Mouse (Mus musculus) adrenal gland (tissue): Measurements from ENCODE around the gene Pfdn2.

Experiments
- intact Hi-C: fragments of 180-260 bp; cut with DNase I; formaldehyde crosslinking; loops from one replicate; pipeline ENCODE4 v1.15.1; 2025

Pfdn2 gene

DNA sequence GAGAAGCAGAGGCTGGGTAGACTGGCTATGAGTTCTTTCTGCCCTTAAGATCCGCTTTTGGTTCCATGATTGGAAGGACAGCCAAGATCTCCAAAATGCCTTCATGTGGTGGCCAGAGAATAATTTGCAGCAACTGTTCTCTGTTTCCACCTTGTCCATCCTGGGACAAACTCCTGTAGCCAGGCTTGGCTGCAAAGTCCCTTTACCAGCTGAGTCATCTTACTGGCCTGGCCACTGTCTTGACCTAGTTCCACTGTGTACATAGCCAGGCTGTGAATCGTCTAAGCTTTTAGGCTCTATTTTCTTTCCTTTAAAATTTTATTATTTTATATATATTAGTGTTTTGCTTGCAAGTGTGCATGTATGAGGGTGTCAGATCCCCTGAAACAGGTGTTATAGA lies 3.7 kb downstream of the Pfdn2 start:
- intact Hi-C loops: no loop called here

- intact Hi-C loops: loop anchor here (2.0 kb wide), 1 partner anchor 35 kb away; no protein-coding TSS in a partner anchor
Observed at GRCm38 (mm10) chr1:171355812-171356340, 10.4 kb downstream of the Pfdn2 start.

DNA sequence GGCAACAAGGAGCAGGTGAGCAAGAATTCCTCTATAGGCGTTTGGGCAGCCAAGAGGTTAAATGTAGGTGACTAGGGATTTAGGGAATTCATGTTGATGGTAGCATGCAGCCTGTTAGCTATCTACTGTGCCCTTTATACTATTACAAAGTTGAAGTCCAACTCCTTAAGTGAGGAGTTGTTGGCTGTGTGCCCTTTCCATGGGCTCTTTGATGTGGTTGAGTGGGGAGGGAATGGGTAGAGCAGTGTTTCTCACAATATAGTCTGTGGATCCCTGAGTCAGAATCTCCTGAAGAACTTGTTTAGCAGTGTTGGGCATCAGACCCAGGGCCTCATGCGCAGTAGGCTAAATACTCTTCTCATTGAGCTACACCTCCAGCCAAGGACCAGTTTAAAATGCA lies 11.3 kb downstream of the Pfdn2 start:
- intact Hi-C loops: no loop called here

DNA sequence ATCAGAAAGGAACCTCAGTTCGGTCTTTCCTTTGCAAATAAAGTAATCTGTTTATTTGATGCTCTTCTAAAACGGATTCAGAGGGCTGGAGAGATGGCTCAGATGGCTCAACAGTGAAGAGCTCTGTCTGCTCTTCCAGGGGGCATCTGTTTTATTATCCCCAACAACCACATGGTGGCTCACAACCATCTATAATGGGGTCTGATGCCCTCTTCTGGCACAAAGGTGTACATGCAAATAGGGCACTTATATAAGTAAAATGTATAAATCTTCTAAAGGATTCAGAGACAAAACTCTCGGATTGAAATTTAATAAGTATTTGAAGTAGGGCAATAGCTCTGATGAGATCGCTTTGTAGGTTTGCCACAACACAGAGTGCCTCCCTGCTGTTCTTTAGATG lies 13.0 kb downstream of the Pfdn2 start:
- intact Hi-C loops: no loop called here

DNA sequence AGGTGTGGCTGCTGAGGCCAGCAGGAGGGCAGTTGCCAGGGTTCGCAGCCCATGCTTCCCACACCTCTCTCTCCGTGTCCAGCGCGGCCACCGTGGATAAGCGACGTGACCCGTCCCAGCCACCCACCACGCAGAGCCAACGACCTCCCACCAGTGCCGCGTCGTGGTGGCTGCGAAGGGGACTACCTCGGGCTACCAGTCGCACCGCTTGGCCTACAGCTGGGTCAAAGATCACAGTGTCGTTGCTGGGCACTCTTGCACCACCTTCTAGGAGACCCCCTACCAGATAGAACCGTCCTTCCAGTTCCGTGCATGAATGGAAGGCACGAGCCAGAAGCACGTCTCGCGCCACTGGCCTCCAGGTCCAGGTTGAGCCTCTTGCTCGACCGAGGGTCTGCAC lies 14.8 kb downstream of the Pfdn2 start:
- intact Hi-C loops: loop anchor here (2.0 to 5.0 kb wide), 2 partner anchors 119 to 207 kb away; no protein-coding TSS in a partner anchor

- intact Hi-C loops: loop anchor here (2.0 to 5.0 kb wide), 2 partner anchors 118 to 207 kb away; no protein-coding TSS in a partner anchor
Observed at GRCm38 (mm10) chr1:171360656-171361055, 15.2 kb downstream of the Pfdn2 start, which contains the start of gene Klhdc9. Klhdc9 (minus strand) TSS chr1:171360798.

DNA sequence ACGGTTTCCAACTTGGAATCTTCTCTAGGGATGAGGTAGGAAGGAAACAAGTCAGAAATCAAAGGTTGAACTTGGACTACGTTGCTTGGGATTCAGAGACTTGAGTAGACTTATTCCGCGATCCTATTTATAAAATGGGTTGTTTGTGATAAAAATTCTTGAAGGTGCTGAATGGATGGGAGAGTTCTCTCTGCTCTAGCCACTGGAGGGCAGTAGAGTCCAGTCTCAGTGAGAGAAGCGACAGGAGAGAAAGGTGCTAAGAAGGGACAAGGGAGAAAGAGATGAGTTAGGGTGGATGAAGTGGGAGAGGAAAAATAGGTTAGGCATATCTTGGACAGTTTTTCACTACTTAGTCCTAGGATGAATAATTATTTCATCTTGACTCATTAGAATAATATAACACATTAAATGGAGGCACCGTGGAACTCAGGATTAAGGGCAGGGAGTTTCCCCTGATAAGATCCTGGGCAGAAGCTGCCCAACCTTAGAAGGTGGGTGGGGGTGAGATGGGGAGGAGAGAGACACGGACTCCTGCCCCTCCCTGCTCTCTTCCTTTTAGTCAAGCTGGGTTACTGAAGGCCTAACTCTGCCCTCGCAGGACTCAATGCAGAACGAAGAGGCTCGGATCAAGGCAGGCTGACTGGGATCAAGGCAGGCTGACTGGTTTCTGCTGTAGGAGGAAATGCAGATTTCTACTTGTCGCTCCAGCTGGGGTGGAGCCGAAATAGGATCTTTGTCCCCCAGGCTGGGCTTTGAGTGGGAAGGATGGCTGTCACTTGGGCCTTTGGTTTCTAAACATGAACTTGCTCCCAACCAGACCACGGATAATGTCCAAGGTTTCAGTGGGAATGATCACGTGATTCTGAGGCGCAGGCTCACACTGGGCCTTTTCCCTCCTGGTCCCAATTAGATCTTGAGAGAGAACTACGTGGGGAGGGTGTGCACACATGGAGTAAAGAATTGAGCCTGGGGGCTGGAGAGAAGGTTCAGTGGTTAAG lies 15.9 kb downstream of the Pfdn2 start:
- intact Hi-C loops: loop anchor here (2.0 to 5.0 kb wide), 2 partner anchors 117 to 206 kb away; no protein-coding TSS in a partner anchor

DNA sequence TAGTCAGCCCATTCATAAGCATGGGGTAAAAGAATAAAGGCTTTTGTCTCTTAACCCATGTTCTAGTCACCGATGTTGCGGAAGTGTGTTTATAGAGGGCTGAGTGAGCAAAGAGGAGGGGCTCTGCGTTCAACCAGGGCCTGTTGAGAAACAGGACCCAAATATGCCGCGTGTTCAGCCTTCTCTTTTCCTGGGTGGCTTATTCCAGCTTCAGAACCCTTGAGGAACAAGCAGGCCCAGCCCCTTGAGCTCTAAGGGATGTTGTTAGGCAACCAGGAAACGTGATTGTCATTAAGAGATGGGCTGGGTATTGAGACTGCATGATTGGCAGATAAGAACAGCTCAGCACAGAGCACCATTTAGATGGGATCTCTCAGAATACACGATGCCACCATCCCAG lies 20.5 kb downstream of the Pfdn2 start:
- intact Hi-C loops: no loop called here

DNA sequence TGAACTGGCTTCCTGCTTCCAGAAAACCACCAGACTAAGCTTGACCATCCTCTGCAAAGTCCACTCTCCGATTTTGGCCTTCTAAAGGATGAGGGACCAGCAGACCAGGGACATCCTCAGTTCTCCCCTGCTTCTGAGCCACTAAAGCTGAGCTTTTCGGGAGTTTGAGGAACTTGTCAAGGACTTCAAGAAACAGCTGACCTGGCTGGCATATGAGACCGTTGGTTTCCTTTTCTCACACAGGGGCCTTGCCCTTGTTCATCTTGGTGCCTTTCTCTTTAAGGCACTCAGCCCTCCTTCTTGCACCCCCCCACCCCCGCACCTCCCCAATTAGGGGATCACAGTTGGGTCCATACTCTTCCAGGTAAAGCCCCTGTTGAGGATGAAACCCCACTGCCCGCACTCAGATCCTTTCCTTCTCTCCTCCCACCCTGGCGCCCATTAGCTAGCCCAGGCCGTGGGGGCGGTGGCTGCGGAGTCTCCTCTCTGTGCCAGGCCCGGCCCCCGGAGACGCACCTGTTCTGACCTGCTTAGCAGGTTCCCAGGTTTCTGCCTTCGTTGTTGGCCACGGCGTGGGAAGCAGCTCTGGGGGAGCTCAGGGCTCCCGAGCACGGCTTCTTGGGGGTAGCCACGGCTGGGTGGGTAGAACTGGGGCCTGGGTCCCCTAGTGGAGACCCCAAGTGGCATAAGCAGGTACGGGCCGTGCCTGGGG lies 24.5 kb downstream of the Pfdn2 start, which contains the start of gene Nectin4:
Gene Nectin4, plus strand, starts transcription at position 255 of the 712 bp plus-strand sequence.
- intact Hi-C loops: loop anchor here (5.0 kb wide), 1 partner anchor 37 kb away; no protein-coding TSS in a partner anchor

DNA sequence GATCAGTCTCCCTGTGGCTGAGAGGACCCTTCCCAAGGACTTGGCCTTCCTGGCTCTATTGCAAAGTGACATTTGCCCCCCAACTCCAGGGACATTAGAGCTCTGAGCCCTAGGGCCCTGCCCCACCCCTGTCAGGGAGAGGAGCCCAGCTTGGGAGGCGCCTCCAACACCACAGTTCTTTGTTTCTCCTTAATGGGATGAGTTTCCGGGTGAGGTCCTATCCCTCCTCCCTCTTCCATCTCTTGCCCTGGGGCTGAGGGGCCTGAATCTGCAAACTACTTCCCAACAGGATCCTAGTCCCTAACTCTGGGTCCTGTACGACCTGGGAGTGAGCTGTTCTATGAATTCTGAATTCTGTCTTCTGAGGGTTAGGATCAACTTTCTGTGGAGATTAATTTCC lies 27.4 kb downstream of the Pfdn2 start:
- intact Hi-C loops: loop anchor here (5.0 kb wide), 1 partner anchor 34 kb away; no protein-coding TSS in a partner anchor

- intact Hi-C loops: loop anchor here (5.0 kb wide), 1 partner anchor 33 kb away; no protein-coding TSS in a partner anchor
Observed at GRCm38 (mm10) chr1:171373946-171374345, 28.5 kb downstream of the Pfdn2 start.

- intact Hi-C loops: no loop called here
Observed at GRCm38 (mm10) chr1:171375646-171376097, 30.2 kb downstream of the Pfdn2 start.

DNA sequence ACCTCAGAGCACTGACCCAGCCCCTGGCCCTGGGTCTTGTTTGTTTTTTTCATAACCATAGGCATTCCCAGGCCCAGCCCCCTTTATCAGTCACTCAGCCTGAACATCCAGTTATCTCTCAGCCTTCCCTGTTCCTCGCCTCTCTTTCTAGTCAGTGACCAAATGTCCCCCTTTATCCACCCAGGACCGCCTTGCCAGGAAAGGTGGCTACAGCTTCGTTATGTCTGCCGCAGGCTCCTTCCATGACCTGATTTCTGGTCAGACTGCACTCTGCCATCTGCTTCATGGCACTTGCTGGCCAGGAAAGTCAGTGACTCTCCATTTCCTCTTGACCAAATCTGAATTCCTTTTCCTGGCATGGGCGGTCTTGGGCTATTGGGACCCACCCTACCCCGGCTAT lies 32.8 kb downstream of the Pfdn2 start:
- intact Hi-C loops: no loop called here

- intact Hi-C loops: no loop called here
Observed at GRCm38 (mm10) chr1:171379935-171380599, 34.6 kb downstream of the Pfdn2 start.

DNA sequence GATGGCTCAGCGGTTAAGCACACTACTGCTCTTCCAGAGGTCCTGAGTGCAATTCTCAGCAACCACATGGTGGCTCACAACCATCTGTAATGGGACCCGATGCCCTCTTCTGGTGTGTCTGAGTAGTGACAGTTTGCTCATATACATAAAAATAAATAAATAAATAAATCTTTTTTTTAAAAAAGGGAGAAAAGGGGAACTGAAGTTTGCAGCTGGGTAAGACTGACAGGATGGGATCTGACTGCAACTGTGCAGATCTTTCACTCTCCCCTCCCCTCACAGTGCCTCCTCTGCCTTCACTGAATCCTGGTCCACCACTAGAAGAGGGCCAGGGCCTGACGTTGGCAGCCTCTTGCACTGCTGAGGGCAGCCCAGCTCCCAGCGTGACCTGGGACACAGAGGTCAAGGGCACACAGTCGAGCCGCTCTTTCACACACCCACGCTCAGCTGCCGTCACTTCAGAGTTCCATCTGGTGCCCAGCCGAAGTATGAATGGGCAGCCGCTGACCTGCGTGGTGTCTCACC lies 36.7 kb downstream of the Pfdn2 start:
- intact Hi-C loops: no loop called here

DNA sequence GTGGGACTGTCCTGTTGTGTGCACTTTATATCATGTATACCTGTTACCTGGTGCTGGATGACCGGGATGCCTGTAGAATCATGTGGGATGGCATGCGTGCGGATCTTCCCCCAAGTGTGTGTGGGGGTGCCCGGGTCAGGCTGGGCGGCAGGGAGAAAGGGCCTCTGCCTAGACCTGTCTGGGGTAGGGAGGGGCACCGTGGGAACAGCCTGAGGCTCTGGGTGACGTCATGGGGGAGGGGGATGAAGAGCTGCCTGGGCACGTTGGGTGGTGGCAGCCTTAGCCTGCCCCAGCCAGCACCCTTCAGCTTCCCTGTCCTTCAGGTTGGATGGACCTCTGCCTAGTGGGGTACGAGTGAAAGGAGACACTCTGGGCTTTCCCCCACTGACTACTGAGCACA lies 38.9 kb downstream of the Pfdn2 start:
- intact Hi-C loops: no loop called here

- intact Hi-C loops: no loop called here
Observed at GRCm38 (mm10) chr1:171385171-171385570, 39.7 kb downstream of the Pfdn2 start.

GRCm38 (mm10) chr1:171387099-171387498 lies 41.6 kb downstream of the Pfdn2 start:
- intact Hi-C loops: no loop called here

GRCm38 (mm10) chr1:171388376-171389102 lies 43.1 kb downstream of the Pfdn2 start, which contains the start of gene Arhgap30:
Arhgap30 (plus strand) TSS chr1:171388954.
- intact Hi-C loops: no loop called here

GRCm38 (mm10) chr1:171390101-171390500 lies 44.6 kb downstream of the Pfdn2 start:
- intact Hi-C loops: no loop called here
